Mouse (Mus musculus) thymus, postnatal 14 days (tissue): ENCODE data around the gene Mlh1.

ENCODE experiments used
- DNase-seq: peaks from one replicate; pipeline ENCODE4 v3.0.0; 2021

The Mlh1 gene

GRCm38 (mm10) chr9:111211122-111212041, 60.2 kb downstream of the Mlh1 start:
- no peak for DNase-seq

DNA sequence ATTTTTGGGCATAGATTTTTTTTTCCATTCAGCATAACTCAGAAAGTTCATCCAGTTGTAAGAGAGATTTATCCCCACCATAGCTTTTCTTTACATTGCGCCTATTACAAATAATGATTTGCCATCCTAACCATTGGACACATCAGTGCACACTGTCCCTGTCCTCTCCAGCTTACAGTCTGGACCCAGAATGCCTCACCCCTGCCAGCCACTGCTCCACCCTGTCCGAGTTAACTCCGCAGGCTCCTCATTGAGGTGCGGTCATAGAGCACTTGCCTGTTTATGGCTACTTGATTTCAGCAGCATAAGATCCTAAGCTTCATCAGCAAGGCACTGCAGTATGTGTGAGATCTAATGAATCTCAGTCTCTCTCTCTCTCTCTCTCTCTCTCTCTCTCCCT, 61.2 kb downstream of the Mlh1 start:
- no peak for DNase-seq

GRCm38 (mm10) chr9:111209158-111209699, 62.4 kb downstream of the Mlh1 start:
- no peak for DNase-seq

DNA sequence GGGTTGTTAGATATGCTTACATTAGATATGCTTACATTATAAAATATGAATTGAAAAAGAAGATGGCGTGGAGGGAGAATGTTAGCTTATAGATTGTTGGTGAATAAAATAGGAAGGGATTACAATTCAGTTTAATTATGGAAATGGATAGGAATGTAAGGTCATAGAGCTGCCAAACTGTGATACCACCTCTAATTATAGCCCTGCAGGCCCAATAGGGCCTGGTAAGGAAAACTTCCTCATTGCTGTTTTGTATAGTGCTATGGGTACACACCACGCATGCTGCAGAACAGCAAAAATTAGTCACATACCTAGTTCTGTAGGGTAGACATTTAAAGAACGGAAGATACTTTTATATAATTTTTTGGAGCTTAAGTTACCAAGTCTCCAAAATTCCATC, 63.4 kb downstream of the Mlh1 start:
- DNase-seq: no peak

- DNase-seq: no peak
Measured at GRCm38 (mm10) chr9:111207683-111208082, 63.9 kb downstream of the Mlh1 start.

DNA sequence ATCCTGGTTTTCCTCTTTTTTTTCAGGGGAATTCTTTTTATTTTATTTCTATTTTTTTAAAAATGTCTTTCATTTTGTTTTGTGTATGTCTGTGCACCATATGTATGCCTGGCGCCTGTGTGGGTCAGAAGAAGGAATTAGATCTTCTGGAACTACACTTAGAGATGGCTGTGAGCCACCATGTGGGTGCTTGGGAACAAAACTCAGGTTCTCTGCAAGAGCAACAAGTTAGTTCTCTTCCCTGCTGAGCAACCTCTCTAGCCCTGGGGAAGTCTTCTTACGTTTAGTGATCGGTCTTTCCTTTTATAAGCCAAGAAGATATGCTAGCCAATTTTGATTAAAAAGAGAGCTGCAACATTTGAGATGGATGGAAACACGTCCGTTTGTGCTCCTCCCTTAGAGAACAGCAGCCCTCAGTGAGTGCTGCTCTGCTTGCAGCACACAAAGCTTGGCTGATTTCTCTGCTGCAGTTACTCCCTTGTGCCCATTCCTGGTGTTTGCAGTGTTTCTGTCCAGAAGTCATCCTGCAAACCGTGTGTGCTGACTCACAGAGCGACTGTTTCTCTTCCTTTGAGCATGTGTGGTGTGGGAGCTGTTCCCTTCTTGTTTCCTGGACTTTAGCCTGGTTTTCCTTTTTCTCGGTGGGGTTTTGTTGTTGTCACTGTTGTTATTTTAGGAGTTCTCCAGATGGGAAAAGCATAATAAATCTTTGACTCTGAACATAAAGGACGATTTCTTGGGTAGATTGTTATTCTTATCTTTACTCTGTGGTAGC, 66.8 kb downstream of the Mlh1 start:
- DNase-seq: no peak

- no peak for DNase-seq
Measured at GRCm38 (mm10) chr9:111200208-111200607, 71.4 kb downstream of the Mlh1 start.

DNA sequence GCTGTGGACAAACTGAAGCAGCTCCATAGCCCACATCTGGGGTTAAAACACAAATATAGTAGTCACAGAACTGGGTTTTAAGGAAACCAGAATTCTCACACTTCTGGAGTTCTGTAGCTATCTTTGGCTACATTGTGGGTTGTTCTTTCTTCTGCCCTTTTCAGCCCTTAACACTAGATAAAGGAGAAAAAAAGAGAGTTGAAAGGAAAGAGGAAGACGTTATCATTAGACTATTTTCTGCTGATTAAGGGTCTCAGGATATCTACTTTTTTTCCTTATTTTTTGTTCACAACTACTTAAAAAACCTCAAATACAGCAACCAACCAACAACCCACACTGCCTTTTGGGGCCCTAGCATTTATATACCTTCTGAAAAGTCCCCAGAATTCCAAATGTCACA, 73.3 kb downstream of the Mlh1 start:
- no peak for DNase-seq

DNA sequence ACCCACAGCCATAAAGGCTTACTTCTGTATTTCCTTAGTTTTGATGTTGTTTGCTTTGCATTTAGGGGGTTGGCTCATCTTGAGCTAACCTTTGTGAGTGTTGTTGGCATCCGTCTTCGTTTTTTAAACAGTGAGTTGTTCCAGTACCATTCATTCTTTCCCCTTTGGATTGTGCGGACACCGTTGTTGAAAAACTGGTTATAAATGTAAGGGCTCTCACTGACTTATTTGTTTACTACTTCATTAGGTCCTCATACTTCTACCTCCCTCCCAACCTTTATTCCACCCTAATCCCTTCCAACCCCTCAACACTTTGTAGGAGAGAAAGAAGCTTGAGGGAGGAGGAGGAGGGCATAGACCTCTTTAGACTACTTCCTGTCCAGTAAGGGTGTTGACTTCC, 73.9 kb downstream of the Mlh1 start:
- no peak for DNase-seq

GRCm38 (mm10) chr9:111197116-111197515, 74.5 kb downstream of the Mlh1 start:
- no peak for DNase-seq

- no peak for DNase-seq
Measured at GRCm38 (mm10) chr9:111193211-111193610, 78.4 kb downstream of the Mlh1 start.

DNA sequence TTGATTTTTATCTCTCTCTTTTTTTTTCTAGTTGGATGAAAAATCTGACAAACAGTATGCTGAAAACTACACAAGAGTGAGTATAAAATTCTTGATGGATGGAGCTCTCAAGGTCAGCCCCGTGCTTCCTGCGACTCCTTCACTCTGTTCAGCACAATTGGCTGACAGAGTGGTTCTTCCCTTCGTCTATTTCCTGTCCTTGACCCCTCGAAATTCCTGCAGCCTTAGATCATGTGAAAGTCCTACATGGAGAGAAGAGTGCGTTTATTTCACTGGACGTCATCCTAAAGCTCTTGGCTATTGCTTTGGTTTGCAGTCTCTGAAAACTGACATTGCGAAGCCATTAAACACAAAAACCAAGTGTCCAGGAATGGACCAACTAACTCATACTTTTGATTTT, 82.9 kb downstream of the Mlh1 start:
- no peak for DNase-seq

GRCm38 (mm10) chr9:111186861-111187260, 84.7 kb downstream of the Mlh1 start:
- no peak for DNase-seq

DNA sequence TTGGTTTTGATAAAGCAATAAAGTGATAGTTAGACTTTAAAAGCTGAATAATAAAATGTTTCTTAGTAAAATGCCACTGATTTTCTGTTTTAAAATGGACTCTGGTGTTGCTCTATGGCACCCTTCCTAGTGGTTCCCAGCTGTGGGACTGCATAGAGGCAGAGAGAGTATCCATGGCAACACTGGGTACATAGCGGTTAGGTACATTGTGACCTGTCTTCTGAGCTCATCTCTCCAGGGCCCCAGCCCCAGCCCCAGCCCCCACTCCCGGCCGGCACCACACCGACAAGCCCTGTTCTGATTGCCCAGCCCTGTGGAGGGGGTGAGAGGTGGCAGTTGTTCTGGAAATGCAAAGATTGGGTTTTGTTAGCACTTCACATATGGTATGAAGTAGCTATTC, 86.7 kb downstream of the Mlh1 start:
- DNase-seq: no peak

DNA sequence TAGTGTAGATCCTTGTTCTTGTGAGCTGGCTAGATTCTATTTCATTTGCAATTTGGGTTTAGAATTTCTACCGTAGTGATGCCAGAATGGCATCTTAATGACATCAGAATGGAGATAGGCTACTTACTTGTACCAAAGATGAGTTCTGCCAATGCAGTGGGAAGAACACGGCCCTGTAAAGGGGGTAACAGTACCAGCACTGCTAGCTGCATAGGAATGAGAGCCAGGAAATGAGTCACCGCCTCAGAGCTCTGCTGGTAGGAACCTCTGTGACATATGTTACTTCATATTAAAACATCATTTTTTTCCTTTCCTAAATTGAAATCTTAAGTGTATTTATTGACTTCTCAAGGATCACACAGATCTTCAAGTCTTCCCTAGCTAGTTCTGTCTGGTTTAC, 89.4 kb downstream of the Mlh1 start:
- DNase-seq: no peak

- DNase-seq: no peak
Measured at GRCm38 (mm10) chr9:111178971-111179370, 92.6 kb downstream of the Mlh1 start.
